Mouse (Mus musculus) kidney, embryonic 15.5 days (tissue): ENCODE data around the gene Tle6. TPM values are rescaled to one million over a fixed set of nuclear protein-coding genes. Genes with fewer than 3 reads are reported as not detected.

Experiments
- ATAC-seq: fragments of 200-750 bp; cut with Nextera tagmentation; replicated peaks from 2 replicates; pipeline ENCODE4 v1.8.0; 2017; ENCODE audit warnings: moderate TSS enrichment; ENCODE audit not compliant: low FRiP score
- H3K27ac ChIP-seq: fragments of 300-500 bp; sonication (generic); 2 replicates; pipeline ENCODE4 v1.5.1; 2015; ENCODE audit warnings: mild to moderate bottlenecking, inconsistent platforms
- H3K27me3 ChIP-seq: fragments of 300-500 bp; sonication (generic); 2 replicates; pipeline ENCODE4 v1.6.1; 2015; ENCODE audit warnings: inconsistent platforms
- H3K36me3 ChIP-seq: fragments of 300-500 bp; sonication (generic); 2 replicates; pipeline ENCODE4 v1.6.1; 2015; ENCODE audit warnings: inconsistent platforms
- H3K4me1 ChIP-seq: fragments of 300-500 bp; sonication (generic); 2 replicates; pipeline ENCODE4 v1.6.1; 2015; ENCODE audit warnings: inconsistent platforms
- H3K4me2 ChIP-seq: fragments of 300-500 bp; sonication (generic); 2 replicates; pipeline ENCODE4 v1.6.1; 2015; ENCODE audit warnings: moderate library complexity, mild to moderate bottlenecking, inconsistent platforms
- H3K4me3 ChIP-seq: fragments of 300-500 bp; sonication (generic); replicated peaks from 2 replicates; pipeline ENCODE4 v1.5.1; 2015; ENCODE audit warnings: mild to moderate bottlenecking, inconsistent platforms
- H3K9ac ChIP-seq: fragments of 300-500 bp; sonication (generic); 2 replicates; pipeline ENCODE4 v1.6.1; 2015; ENCODE audit warnings: mild to moderate bottlenecking, inconsistent platforms
- H3K9me3 ChIP-seq: fragments of 300-500 bp; sonication (generic); replicated peaks from 2 replicates; pipeline ENCODE4 v1.6.1; 2016; ENCODE audit warnings: inconsistent platforms
- WGBS: fragments of 180-500 bp; shearing (Covaris S2); methylation state at CpG from one replicate; pipeline ENCODE4 v1.1.7; 2015; ENCODE audit warnings: mixed read lengths; 5-methylcytosine and 5-hydroxymethylcytosine counted together
- polyA plus RNA-seq: library from polyadenylated mRNA; unstranded; fragments of >200 nt; fragmentation: Nextera tagmentation; extraction: Ambion mirVana; gene quantifications from 2 replicates; pipeline ENCODE4 v1.2.1, GENCODE M21; 2015

Tle6 gene
- polyA plus RNA-seq, 1 experiment from 2014 or later: 16.8 TPM

- Histone ChIP-seq H3K4me3 (no peak overlapping the region), H3K27me3 (no peaks in the 10 kb centered on the region), H3K9me3 (peaks cover 5% of the 10 kb centered on the region; the same call in 1 of the 2 replicates), H3K9ac (no peak overlapping the region), H3K27ac (0 out of 2 replicates have a peak overlapping the region, but pooled peaks have one; percentile 39), H3K4me1 (peaks cover 5% of the 10 kb centered on the region; the same call in 1 of the 2 replicates), H3K36me3 (no peaks in the 10 kb centered on the region), H3K4me2 (no peak overlapping the region)
- ATAC-seq: peak; percentile 63; the same call in 1 of the 2 replicates
- WGBS: 32% methylated on average over 6 of the region's 6 CpGs
Observed at GRCm38 (mm10) chr10:81615486-81615885, 14.6 kb upstream of the Tle6 start.

- H3K4me3 ChIP-seq: no peak overlapping the region
- H3K27ac ChIP-seq: no peak overlapping the region
- H3K36me3 ChIP-seq: no peaks in the 10 kb centered on the region
- H3K27me3 ChIP-seq: no peaks in the 10 kb centered on the region
- peaks cover 5% of the 10 kb centered on the region; the same call in 1 of the 2 replicates for H3K9me3 ChIP-seq
- no peak for ATAC-seq
- 61% methylated on average over 3 of the region's 3 CpGs for WGBS
- no peak overlapping the region for H3K9ac ChIP-seq
- no peak overlapping the region for H3K4me2 ChIP-seq
- H3K4me1 ChIP-seq: peaks cover 5% of the 10 kb centered on the region; the same call in 1 of the 2 replicates
Observed at GRCm38 (mm10) chr10:81612779-81613178, 11.9 kb upstream of the Tle6 start.

GRCm38 (mm10) chr10:81608308-81608707 lies 7.4 kb upstream of the Tle6 start:
- Histone ChIP-seq H3K27ac (no peak overlapping the region), H3K4me1 (peaks cover 25% of the 10 kb centered on the region), H3K27me3 (no peaks in the 10 kb centered on the region), H3K9me3 (peaks cover 5% of the 10 kb centered on the region; the same call in 1 of the 2 replicates), H3K9ac (no peak overlapping the region), H3K36me3 (no peaks in the 10 kb centered on the region), H3K4me3 (no peak overlapping the region), H3K4me2 (no peak overlapping the region)
- ATAC-seq: no peak
- 93% methylated on average over 1 of the region's 1 CpGs for WGBS

GRCm38 (mm10) chr10:81605974-81606751 lies 5.3 kb upstream of the Tle6 start, which contains the start of gene BC025920:
BC025920 (plus strand) TSS chr10:81606270.
- peaks cover 43% of the 10 kb centered on the region for H3K4me1 ChIP-seq
- peak; percentile 86 for ATAC-seq
- H3K9me3 ChIP-seq: peaks cover 4% of the 10 kb centered on the region; the same call in 1 of the 2 replicates
- under 1% methylated on average over 39 of the region's 39 CpGs for WGBS
- H3K36me3 ChIP-seq: no peaks in the 10 kb centered on the region
- H3K4me3 ChIP-seq: peak within 1 kb of the TSS; percentile 56
- peak within 1 kb of the TSS; percentile 84 for H3K4me2 ChIP-seq
- H3K27me3 ChIP-seq: no peaks in the 10 kb centered on the region
- peak within 1 kb of the TSS; percentile 96 for H3K27ac ChIP-seq
- peak within 1 kb of the TSS; percentile 53 for H3K9ac ChIP-seq

GRCm38 (mm10) chr10:81605666-81605973 lies 4.7 kb upstream of the Tle6 start:
- H3K9me3 ChIP-seq: no peaks in the 10 kb centered on the region
- WGBS: 3% methylated on average over 14 of the region's 14 CpGs
- H3K9ac ChIP-seq: peak overlapping the region; percentile 25
- no peak for ATAC-seq
- H3K27ac ChIP-seq: peak overlapping the region; percentile 96
- H3K4me1 ChIP-seq: peaks cover 48% of the 10 kb centered on the region
- no peaks in the 10 kb centered on the region for H3K36me3 ChIP-seq
- no peaks in the 10 kb centered on the region for H3K27me3 ChIP-seq
- H3K4me3 ChIP-seq: peak overlapping the region; percentile 56
- H3K4me2 ChIP-seq: peak overlapping the region; percentile 84

- H3K9ac ChIP-seq: peak overlapping the region; percentile 25
Observed at GRCm38 (mm10) chr10:81604968-81605665, 4.2 kb upstream of the Tle6 start.

GRCm38 (mm10) chr10:81604019-81604967 lies 3.4 kb upstream of the Tle6 start:
- Histone ChIP-seq H3K27me3 (no peaks in the 10 kb centered on the region), H3K27ac (peak overlapping the region; percentile 96; the same call in 1 of the 2 replicates), H3K9ac (no peak overlapping the region), H3K4me2 (peak overlapping the region; percentile 84), H3K4me1 (peaks cover 61% of the 10 kb centered on the region), H3K4me3 (peak overlapping the region; percentile 18; the same call in 1 of the 2 replicates), H3K36me3 (no peaks in the 10 kb centered on the region), H3K9me3 (no peaks in the 10 kb centered on the region)
- no peak for ATAC-seq
- WGBS: 76% methylated on average over 12 of the region's 12 CpGs

More at GRCm38 (mm10) chr10:81604968-81605665, 4.2 kb upstream of the Tle6 start:
- H3K27ac ChIP-seq: peak overlapping the region; percentile 96
- no peaks in the 10 kb centered on the region for H3K9me3 ChIP-seq
- ATAC-seq: peak; percentile 10; the same call in 1 of the 2 replicates
- H3K27me3 ChIP-seq: no peaks in the 10 kb centered on the region
- H3K36me3 ChIP-seq: no peaks in the 10 kb centered on the region
- WGBS: 18% methylated on average over 29 of the region's 29 CpGs
- H3K4me1 ChIP-seq: peaks cover 53% of the 10 kb centered on the region
- H3K4me3 ChIP-seq: peak overlapping the region; percentile 56
- peak overlapping the region; percentile 84 for H3K4me2 ChIP-seq

GRCm38 (mm10) chr10:81602741-81603151 lies 1.9 kb upstream of the Tle6 start:
- 0 out of 2 replicates have a peak overlapping the region, but pooled peaks have one; percentile 37 for H3K27ac ChIP-seq
- H3K4me3 ChIP-seq: no peak overlapping the region
- H3K4me1 ChIP-seq: peaks cover 76% of the 10 kb centered on the region
- no peak overlapping the region for H3K4me2 ChIP-seq
- no peaks in the 10 kb centered on the region for H3K27me3 ChIP-seq
- no peaks in the 10 kb centered on the region for H3K9me3 ChIP-seq
- no peak for ATAC-seq
- H3K36me3 ChIP-seq: no peaks in the 10 kb centered on the region
- no peak overlapping the region for H3K9ac ChIP-seq
- WGBS: 19% methylated on average over 4 of the region's 4 CpGs

GRCm38 (mm10) chr10:81601396-81601905 lies 578 bp upstream of the Tle6 start:
- H3K9ac ChIP-seq: no peak overlapping the region
- no peaks in the 10 kb centered on the region for H3K9me3 ChIP-seq
- H3K27me3 ChIP-seq: no peaks in the 10 kb centered on the region
- peaks cover 83% of the 10 kb centered on the region for H3K4me1 ChIP-seq
- 17% methylated on average over 7 of the region's 7 CpGs for WGBS
- ATAC-seq: no peak; the same call in 1 of the 2 replicates
- H3K4me3 ChIP-seq: peak overlapping the region; percentile 30
- H3K27ac ChIP-seq: peak overlapping the region; percentile 82
- H3K36me3 ChIP-seq: no peaks in the 10 kb centered on the region
- peak overlapping the region; percentile 57 for H3K4me2 ChIP-seq

- H3K4me1 ChIP-seq: peaks cover 88% of the 10 kb centered on the region
- H3K4me3 ChIP-seq: no peak overlapping the region
- no peaks in the 10 kb centered on the region for H3K36me3 ChIP-seq
- no peak for ATAC-seq
- 36% methylated on average over 10 of the region's 10 CpGs for WGBS
- peak overlapping the region; percentile 57; the same call in 1 of the 2 replicates for H3K4me2 ChIP-seq
- no peak overlapping the region for H3K9ac ChIP-seq
- no peaks in the 10 kb centered on the region for H3K9me3 ChIP-seq
- H3K27me3 ChIP-seq: peaks cover 7% of the 10 kb centered on the region; the same call in 1 of the 2 replicates
- H3K27ac ChIP-seq: peak overlapping the region; percentile 91
Observed at GRCm38 (mm10) chr10:81600096-81600495, 777 bp downstream of the Tle6 start.

- peaks cover 87% of the 10 kb centered on the region for H3K4me1 ChIP-seq
- no peaks in the 10 kb centered on the region for H3K9me3 ChIP-seq
- H3K4me2 ChIP-seq: no peak overlapping the region
- no peak overlapping the region for H3K4me3 ChIP-seq
- no peak overlapping the region for H3K9ac ChIP-seq
- H3K27me3 ChIP-seq: peaks cover 10% of the 10 kb centered on the region; the same call in 1 of the 2 replicates
- H3K36me3 ChIP-seq: no peaks in the 10 kb centered on the region
- no peak for ATAC-seq
- 56% methylated on average over 5 of the region's 5 CpGs for WGBS
- no peak overlapping the region for H3K27ac ChIP-seq
Observed at GRCm38 (mm10) chr10:81599630-81600029, 1.2 kb downstream of the Tle6 start.
